Mouse (Mus musculus) cortical plate, adult 2 months (tissue): ENCODE measurements around the gene Nr2c1.

Experiments
- CTCF ChIP-seq: fragments of 200-500 bp; IDR thresholded peaks from 2 replicates; pipeline ENCODE4 v1.5.1; 2011; ENCODE audit warnings: mild to moderate bottlenecking, control low read depth, low read length; ENCODE audit not compliant: insufficient read depth; ENCODE audit errors: extremely low read depth
- POLR2A ChIP-seq: fragments of 200-500 bp; IDR thresholded peaks from 2 replicates; pipeline ENCODE4 v1.6.1; 2011; ENCODE audit warnings: mild to moderate bottlenecking, low read length, control low read depth; ENCODE audit not compliant: insufficient read depth; ENCODE audit errors: extremely low read depth

DNA sequence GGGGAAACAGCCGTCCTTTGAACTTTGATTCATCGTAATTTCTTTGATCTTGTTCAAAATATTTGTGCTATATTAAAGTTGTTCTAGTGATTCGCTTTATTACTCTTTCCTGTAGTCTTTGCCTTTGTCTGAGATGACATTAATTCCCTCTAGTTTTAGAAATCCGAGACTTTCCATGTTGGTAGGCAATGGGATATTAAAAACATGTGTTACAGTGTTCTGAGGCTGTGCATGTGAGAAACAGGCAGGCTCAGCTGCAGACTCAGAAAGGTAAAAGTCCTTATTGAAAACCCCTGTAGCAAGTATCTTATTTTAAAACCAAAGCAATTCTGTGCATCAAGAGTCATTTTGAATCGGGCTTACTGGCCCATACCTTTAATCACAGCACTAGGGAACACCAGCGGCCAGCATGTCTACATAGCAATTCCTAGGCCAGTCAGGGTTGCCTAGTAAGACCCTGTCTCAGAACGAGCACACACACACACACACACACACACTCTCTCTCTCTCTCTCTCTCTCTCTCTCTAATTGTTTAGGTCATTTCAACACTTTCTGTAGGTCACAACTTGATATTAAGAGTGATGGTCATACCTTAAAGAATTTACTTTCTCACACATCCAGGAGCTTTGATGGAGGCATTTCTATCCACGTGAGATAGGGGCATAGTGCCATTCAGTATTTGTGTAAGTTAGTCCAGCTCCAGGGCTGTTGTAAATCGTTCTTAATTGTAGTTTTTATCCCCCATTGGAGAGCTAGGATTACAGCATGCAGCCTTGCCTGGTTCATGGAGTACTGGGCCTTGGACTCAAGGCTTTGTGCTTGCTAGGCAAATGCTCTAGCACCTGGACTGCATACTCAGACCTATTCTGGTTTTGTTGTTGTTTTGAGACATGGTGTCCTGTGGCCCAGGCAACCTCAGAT lies 36.7 kb upstream of the Nr2c1 start:
- no peak for TF ChIP-seq CTCF
- TF ChIP-seq POLR2A: no peak
